Mouse (Mus musculus) liver, embryonic 14.5 days (tissue): ENCODE results near the gene Als2cl.

Source experiments
- CTCF ChIP-seq: IDR thresholded peaks from 2 replicates; pipeline ENCODE4 v1.5.1; 2016; ENCODE audit warnings: antibody characterized with exemption, low read depth, control low read depth
- EP300 ChIP-seq: IDR thresholded peaks from 2 replicates; pipeline ENCODE4 v1.6.1; 2016; ENCODE audit warnings: antibody characterized with exemption, low read depth

- TF ChIP-seq CTCF (no peak), EP300 (no peak)
Measured at GRCm38 (mm10) chr9:110950109-110950508, 70.4 kb downstream of the Als2cl start.
